Mouse (Mus musculus) cerebellum, postnatal 4 days (tissue): ENCODE measurements around the gene Atp2b4.

Experiments used
- DNase-seq, 2 experiments: peaks; one replicate each; pipeline ENCODE4 v3.0.0; 2022; ENCODE audit warnings: low spot score in 2 of 2, mixed read lengths in 1 of 2

The Atp2b4 gene

DNA sequence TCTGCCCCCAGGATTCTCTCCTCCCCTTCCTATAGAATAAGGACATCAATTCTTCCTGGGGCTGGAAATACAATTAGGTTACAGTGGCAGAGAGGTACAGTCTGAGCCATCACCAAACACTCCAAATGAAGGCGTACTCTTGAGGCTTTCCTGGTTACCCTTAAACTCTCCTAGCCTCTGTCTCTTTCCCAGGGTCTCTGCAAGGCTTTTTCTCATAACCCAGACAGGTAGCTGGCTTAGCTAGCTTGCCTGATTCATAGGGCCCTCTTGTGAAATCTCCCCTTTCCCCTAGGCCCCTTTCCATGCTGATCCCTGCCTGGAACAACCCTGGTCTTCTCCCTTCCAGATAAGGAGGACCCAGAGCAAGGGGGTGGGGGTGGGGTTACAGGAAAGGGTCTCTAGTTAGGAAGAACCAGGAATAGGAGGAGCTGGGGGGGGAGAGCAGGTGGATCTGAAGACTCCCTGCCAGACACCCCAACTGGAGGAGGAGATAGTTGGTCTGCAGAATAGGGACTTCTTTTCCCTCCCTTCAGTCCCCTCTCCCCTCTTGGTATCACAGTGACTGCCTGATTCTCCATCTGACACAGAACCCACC is 1.9 kb downstream of the Atp2b4 start:
- no peak for DNase-seq

DNA sequence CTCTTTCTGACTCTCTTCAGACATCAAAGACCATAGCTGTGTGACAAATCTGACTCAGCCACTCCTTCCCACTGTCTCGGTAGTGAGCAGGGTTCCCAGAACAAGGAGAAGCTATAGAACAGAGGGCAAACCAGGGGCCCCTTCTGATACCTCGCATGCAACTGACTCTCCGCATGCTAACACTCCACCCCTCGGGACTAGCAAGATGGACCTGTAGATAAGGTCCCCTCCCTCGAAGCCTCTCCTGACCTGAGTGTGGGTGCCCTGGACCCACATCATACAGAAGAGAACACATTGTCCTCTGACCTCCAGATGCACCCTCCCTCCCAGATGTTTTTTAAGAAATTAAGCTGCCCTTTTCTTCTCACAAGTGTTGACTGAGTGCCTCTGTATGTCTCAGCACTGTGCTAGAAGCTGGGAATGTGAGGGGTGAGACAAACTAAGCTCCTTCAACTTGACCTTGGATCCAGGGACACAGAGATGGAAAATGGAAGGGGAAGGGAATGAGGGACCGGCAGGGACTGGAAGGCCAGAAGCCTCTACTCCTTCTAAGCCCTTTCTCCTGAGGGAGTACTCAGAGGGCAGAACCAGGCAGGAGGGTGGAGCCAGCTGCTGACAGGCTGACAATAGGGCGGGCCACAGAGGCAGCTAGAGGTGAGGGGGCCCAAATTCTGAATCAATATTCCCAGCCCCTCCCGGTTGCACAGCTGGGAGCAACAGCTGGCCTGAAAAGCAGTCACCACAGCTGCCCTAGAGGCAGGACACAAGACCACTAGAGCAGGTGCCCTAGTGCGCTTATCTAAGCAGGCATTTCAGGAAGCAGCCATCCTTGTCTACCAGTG is 2.6 kb downstream of the Atp2b4 start:
- DNase-seq, result no peak

- DNase-seq, result no peak
Measured at GRCm38 (mm10) chr1:133797327-133797978, 3.4 kb downstream of the Atp2b4 start.

DNA sequence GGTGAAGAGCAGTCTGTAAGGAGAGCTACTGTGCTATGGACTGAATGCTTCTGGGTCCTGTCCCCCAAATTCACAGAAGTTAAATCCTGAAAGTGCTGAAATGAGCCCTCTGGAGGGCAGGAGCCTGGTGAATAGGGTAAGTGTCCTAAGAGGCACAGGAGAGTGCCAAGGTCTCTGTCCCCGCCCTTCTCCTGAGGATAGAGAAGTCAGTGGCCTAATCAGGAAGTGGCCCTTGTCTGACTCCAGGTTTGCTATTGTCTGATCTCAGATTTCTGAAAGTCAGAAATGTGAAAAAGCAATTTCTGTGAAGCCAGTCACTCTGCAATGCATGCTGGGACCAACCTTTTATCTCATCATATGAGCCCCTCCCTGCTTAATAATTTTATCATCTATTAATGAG is 7.2 kb downstream of the Atp2b4 start:
- no peak for DNase-seq

DNA sequence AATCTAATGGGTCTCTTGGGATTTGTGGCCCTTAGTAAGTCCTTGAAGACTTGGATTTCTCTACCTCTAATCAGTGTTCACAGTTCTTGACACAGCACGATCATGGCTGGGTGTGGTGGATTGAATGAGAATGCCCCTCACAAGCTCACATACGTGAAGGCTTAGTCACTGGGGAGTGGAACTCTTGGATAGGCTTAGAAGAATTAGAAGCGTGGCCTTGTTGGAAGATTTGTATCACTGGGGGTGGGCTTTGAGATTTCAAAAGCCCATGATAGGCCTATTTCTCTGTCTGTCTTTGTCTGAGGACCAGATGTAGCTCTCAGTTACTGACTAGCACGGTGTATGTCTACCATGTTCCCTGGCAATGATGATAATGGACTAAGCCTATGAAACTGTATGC is 10.8 kb downstream of the Atp2b4 start:
- DNase-seq, result no peak

- peak in 1 of 2 experiments; percentile 37 for DNase-seq
Measured at GRCm38 (mm10) chr1:133788864-133789263, 12.0 kb downstream of the Atp2b4 start.

- no peak for DNase-seq
Measured at GRCm38 (mm10) chr1:133787500-133788210, 13.2 kb downstream of the Atp2b4 start.

DNA sequence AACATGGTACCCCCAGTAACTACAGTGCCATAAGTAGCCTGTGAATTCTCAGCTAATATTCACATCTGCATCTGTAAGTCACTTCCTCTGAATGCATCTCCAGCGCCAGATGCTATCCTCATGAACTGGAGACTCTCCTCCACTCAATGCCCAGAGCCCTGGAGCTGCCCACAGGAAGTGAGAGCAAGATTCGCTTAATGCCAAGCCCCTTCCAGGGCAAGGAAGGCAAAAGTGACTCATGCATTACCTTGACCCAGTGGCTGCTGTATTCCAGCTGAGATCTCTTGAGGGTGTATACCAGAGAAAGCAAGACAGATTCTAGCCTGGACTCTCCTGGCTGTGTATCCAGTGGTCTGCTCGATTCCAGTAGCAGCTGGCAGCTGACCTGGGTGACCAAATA is 16.2 kb downstream of the Atp2b4 start:
- DNase-seq, result no peak

GRCm38 (mm10) chr1:133781531-133781930 is 19.3 kb downstream of the Atp2b4 start:
- DNase-seq, result no peak

GRCm38 (mm10) chr1:133779043-133779442 is 21.8 kb downstream of the Atp2b4 start:
- DNase-seq, result no peak

- no peak for DNase-seq
Measured at GRCm38 (mm10) chr1:133777651-133778231, 23.1 kb downstream of the Atp2b4 start.

DNA sequence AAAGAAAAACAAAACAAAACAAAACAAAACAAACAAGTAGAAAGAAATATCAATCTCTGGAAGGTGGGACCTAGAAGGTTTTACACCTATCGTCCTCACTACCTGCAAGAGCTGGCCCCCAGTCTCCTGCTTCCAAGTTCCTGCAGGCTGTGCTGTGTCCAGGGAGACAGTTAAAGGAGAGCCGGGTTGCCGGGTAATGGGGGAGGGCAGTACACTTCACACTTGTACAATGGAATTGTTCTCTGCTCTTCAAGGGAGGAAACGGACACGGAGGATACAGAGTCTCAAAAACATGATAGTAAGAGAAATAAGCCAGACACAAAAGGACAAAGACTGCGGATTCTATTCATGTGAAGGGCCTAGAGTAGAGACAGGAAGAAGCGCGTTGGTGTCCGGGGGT is 28.3 kb downstream of the Atp2b4 start:
- DNase-seq, result no peak

- DNase-seq, result no peak
Measured at GRCm38 (mm10) chr1:133771831-133772399, 28.9 kb downstream of the Atp2b4 start.

DNA sequence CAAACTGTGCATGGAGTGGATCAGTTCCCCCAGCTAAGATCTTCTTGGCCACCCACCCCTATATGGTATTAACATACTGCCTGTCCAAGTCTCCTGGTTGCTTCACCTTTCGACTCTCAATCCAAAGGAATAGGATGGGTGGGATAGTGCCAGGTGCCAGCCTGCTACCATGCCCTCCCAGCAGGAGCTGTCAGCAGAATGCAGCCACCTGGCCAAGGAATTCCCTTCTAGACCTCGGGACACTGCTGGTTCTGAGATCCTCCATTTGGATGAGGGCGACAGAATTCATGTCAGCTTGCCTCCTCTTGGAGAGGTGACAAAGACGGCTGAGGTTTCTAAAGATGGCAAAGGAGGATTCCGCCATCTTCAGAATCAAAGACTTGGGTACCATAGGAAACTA is 32.8 kb downstream of the Atp2b4 start:
- DNase-seq, result no peak

GRCm38 (mm10) chr1:133766901-133767529 is 33.8 kb downstream of the Atp2b4 start:
- no peak for DNase-seq

DNA sequence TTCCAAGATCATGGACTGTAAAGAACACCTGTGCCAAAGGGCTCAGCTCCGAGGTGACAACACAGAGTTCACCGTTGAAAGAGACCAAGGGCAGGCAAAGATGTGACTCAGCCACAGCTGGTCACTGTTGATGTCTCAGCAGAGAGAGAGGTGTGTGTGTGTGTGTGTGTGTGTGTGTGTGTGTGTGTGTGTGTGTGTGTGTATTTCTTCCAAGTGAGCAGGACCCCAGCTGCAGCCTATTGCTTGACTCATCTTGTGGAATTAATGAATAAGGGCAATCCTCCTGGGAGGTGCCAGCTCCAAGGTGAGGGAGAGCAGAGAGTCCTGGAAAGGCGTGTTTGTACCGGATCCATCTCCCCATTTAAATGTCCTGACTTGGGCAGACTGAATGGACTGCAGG is 35.5 kb downstream of the Atp2b4 start:
- no peak for DNase-seq

- no peak for DNase-seq
Measured at GRCm38 (mm10) chr1:133762946-133763422, 37.9 kb downstream of the Atp2b4 start.

- DNase-seq, result no peak
Measured at GRCm38 (mm10) chr1:133761278-133761677, 39.6 kb downstream of the Atp2b4 start.

DNA sequence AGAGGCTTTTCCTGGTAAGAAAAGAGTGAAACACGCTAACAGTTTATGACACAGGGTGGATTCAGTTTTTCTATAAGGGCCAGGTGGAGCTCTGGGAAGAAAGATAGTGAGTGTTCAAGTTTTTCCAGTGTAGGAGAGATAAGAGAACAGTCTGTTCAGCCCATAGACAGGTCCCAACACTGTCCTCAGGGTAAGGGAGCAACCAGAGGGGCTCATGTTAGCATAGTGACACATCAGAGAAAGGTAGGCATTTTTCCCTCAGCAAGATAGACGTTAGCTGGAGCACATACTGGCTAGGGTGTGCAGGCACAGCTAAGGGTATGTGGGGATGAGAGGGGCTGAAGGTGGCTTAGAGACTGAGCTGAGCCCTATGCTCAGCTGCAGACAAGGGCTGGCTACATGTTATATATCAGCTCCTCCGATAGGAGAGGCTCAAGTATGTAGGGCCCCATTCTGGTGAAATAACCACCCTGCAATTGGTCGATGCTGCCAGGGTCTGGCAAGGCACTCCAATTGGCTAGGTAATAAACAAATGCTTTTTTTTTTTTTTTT is 46.4 kb downstream of the Atp2b4 start:
- no peak for DNase-seq

DNA sequence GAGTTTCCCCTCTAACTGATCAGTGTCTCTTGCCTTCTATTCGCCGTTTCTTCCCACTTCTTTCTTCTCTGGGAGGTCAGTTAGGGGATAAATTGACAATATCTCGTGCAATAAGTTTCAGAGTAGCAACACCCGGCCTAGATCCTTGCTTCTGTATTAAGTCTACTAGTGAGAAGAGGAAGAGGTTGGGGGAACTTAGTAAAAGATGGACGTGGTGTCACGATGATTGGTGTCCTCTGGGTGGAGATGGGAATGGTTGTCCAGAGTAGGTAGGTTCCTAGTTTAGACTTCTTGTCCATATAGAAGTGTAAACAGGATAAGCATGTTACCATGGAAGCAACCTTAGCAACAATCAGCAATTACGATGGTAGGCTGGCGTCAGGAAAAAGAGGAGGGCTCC is 47.5 kb downstream of the Atp2b4 start:
- DNase-seq, result no peak

- DNase-seq, result no peak
Measured at GRCm38 (mm10) chr1:133751621-133752020, 49.2 kb downstream of the Atp2b4 start.
